Mouse (Mus musculus) stomach, postnatal 0 days (tissue): ENCODE measurements at regions not wholly inside any gene's neighbourhood (a gene's known extent, or its start where the extent isn't known, plus 50 kb on each side); places are given as distances from the start of the nearest gene placed in this dataset.

Experiments
- CTCF ChIP-seq: IDR thresholded peaks from 2 replicates; pipeline ENCODE4 v1.5.1; 2016; ENCODE audit warnings: antibody characterized with exemption, low read depth, mild to moderate bottlenecking, moderate library complexity
- EP300 ChIP-seq: optimal IDR thresholded peaks from 2 replicates; pipeline ENCODE3; 2016; ENCODE audit warnings: antibody characterized with exemption

DNA sequence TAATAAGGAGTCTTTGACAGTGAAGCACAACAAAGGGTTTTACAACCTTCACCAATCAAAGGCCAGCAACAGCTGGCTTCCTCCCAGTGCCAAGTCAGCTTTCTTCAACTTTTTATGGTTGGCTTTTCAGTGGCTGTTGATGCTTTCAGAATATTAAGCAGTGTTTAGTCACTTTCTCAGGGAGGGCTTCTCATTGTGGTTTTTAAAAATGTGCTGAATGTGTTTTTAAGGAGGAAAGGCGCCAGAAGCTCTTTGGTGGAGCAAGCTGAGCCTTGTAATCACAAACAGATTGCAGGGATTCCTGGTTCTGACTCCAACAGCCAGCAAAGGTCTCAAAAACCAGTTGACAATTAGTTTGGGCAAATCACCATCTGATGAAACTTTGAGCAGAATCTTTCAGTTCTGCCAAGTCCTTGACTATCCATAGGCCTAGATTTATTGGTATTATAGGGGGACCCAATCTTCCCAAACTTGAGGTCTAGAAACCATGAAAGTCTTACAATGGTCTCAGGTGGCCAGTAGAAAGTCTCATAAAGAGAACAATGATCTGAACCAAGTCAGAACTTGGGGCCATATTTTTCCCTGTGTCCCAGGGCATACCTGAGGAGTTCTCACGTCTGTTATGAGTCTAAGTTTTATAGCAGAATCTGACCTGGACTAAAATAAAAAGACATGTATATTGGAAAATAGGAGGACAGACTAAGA, 251.9 kb upstream of the Cpeb2 start:
- TF ChIP-seq CTCF (no peak), EP300 (no peak)
